Mouse (Mus musculus) right cerebral cortex, postnatal 14 days (tissue): ENCODE measurements around the gene Tm9sf4.
A peak's percentile ranks its signal among the peaks of the same experiment; 100 is the strongest.

Source experiments
- DNase-seq: peaks from one replicate; pipeline ENCODE4 v3.0.0; 2022

Tm9sf4 gene

GRCm38 (mm10) chr2:153160844-153161683, at the start of gene Tm9sf4:
Gene Tm9sf4 (plus strand): TSS chr2:153161303.
- DNase-seq: peak; percentile 94

- DNase-seq: no peak
These were observed 45.4 kb upstream of the Tm9sf4 start for GRCm38 (mm10) chr2:153115679-153116081.

GRCm38 (mm10) chr2:153117051-153117486, 44.0 kb upstream of the Tm9sf4 start:
- DNase-seq: no peak

- DNase-seq: no peak
These were observed 41.6 kb upstream of the Tm9sf4 start for GRCm38 (mm10) chr2:153119488-153119887.

DNA sequence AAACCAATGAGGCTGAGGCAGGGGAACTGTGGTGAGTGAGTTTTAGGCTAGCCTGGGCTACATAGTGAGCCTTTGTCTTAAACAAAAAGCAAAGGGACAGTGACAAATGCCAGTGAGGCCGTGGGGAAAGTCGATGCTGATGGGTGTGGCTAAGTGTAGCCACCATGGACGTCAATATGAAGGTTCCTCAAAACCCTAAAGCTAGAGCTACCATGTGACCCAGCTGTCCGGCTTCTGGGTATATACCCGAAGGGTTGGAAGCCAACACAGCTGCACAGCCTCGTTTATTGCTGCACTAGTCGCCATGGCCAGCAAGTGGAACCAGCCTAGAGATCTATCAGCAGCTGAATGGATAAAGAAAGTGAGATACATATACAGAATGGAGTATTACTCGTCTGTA, 41.0 kb upstream of the Tm9sf4 start:
- DNase-seq: no peak

DNA sequence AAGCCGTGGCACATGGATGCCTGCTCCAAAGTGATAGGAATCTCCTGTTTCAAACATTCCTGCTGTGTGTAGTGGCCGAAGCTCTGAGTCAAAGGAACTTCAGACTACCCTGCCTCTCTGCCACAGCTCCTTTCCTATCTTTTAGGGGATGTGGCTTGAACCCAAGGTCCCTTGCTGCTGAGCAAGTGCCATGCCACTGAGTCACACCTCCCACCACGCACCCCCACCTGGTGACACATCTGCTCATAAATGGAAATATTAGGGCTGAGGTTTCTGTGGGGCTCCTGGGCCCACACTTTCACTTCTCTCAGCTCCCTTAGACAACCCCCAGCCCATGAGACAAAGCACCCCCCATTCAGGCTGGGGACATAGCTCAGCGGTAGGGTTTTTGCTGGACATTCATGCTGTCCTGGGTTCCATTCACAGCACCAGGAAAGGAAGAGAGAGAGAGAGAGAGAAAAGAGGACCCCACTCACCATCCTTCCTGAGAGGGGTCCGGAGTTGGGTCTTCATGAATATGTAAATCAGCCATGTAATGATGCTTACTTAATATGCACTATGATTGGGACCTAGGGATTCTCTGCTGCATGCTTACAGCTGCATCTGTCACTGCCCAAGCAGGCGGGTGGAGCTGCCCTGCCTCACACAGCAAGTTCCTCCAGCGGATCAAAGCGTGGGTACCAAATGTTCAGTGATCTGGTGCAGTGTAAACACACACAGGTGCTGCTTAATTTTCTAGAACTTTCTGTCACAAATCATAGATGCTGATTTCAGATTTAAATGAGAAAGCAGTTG, 39.1 kb upstream of the Tm9sf4 start:
- no peak for DNase-seq

GRCm38 (mm10) chr2:153122701-153123100, 38.4 kb upstream of the Tm9sf4 start:
- DNase-seq: no peak

- DNase-seq: no peak
These were observed 35.2 kb upstream of the Tm9sf4 start for GRCm38 (mm10) chr2:153125875-153126274.

- DNase-seq: peak; percentile 37
These were observed 30.1 kb upstream of the Tm9sf4 start for GRCm38 (mm10) chr2:153131019-153131418.

GRCm38 (mm10) chr2:153134237-153134636, 26.9 kb upstream of the Tm9sf4 start:
- DNase-seq: no peak

GRCm38 (mm10) chr2:153136211-153136610, 24.9 kb upstream of the Tm9sf4 start:
- no peak for DNase-seq

DNA sequence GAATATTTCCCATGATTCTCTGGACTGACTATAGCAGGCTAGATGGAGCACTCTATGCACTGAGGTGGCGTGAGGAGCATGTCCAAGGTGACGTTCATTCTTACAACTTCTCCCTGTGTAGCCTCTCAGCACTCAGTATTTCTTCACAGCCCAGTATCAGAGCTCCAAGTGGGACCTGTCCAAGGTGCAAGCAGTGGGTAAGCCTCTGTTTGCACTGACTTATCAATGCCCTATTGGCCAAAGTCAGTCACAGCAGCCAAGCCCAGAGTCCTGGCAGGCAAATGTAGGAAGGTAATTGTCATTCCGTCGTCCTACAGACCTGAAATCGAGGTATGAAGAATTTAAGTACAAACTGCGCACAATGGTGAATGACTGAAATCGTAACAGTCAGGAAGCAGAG, 21.9 kb upstream of the Tm9sf4 start:
- DNase-seq: no peak

- no peak for DNase-seq
These were observed 21.0 kb upstream of the Tm9sf4 start for GRCm38 (mm10) chr2:153139996-153140613.

DNA sequence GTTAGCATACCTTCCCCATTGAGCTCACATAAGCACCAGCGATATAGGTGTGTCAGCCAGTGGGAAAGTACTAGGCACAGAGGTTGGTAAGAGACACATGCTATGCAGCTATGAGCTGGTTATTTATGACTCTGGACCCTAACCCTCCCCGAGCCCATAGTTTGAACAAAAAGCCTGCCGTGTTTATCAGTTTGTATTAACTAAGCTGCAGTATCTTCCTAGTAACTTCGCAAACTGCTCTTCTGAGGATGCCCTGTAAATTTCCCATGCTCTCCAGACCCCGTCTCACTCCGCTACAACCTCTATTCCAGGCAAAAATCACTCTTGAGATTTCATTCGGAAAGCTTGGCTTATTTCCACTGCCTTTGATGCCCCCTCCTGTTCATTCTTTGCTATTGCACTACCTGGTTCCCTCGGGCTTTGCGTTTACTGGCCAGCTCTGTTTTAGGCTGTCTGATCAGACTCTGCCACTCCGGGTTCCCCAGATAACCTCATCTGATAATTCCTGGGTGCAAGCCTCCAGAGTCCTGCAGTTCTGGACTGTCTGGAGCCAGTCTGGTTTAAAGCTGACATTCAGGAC, 18.4 kb upstream of the Tm9sf4 start:
- DNase-seq: peak; percentile 20

DNA sequence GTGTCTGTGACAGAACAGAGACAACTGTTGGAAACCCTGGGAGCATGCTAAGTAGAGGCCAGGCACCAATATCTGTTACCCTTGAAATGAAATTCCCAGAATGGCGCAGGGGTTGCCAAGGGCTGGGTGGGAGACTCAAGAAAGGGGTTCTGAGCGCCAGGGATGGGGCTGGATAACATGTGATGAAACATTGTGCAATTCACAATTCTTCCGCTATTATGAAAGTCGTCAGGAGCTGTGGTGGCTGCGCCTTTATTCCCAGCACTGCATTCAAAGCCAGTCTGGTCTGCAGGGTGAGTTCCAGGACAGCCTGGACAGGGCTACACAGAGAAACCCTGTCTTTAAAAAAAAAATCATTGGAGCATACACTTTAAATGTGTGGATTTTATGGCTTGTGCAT, 15.8 kb upstream of the Tm9sf4 start:
- DNase-seq: no peak

DNA sequence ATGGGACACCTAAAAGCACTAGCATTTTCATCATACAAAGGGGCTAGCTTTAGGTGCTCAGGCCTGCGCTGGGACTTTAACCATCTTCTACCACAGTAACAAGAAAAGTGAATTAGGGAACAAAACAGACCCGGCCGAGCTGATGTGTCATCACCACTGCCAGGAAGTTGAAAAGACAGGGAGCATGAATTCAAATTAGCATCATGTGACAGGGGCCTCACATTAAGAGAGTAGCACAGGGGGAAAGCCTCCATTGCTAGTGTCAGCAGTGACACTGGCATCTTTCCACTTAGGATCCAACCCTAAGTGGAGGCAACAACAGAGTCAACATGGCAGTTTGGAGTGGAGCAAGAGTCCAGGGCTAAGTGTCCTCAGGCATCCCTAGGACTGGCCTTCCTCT, 13.9 kb upstream of the Tm9sf4 start:
- no peak for DNase-seq

DNA sequence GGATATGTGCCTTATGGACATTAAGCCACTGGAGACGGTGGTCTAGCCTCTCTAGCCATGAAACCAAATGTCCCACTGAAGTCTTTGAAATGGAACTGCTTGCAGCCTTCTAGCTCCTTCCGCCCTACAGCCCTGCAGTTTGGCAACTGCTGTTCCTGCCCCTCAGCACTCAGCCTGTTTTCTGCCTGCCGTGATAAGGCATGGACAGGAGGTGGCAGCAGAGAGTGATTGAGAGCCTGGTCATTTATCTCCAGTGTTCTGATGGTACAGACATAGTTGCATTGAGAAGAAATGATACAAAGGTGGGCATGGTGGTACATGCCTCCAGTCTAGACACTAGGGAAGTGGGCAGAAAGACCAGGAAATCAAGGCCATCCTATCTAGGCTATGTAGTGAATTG, 13.4 kb upstream of the Tm9sf4 start:
- DNase-seq: peak; percentile 61

GRCm38 (mm10) chr2:153149742-153150141, 11.4 kb upstream of the Tm9sf4 start:
- DNase-seq: no peak

GRCm38 (mm10) chr2:153151026-153151425, 10.1 kb upstream of the Tm9sf4 start:
- DNase-seq: no peak

DNA sequence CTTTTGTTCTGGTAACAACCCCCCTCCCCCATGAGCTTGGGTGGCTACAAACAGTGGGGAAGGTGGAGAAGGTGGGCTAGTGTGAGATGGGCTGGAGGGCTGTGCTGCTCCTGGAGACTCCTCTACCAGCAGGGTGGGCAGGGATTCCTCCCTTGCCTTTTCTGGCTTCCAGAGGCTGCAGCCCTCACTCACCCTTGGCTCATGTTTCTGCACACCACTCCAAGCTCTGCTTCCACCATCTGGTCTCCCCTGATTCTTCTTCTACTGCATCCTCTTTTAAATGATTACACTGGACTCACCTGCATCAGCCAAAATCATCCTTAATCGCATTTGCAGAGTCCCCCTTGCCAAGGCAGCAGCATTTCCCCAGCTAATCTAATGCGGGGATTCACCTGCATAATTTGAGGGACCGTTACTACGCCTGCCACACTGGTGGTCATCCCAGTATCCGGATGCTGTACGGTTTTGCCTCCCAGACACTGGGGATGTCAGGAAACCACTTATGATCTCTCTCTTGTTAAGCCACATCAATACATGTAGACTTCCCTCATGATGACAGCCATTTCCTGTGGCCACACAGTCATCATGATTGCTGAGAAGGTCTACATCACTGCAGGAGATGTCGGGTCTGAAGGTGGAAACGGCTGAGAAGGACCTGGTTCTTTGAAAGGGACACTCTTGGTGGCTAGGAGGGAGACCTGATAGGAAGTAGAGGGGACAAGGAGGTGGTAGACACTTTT, 9.0 kb upstream of the Tm9sf4 start:
- DNase-seq: no peak

- DNase-seq: no peak
These were observed 8.1 kb upstream of the Tm9sf4 start for GRCm38 (mm10) chr2:153153033-153153450.

- DNase-seq: no peak
These were observed 3.8 kb upstream of the Tm9sf4 start for GRCm38 (mm10) chr2:153157270-153157669.
